Mouse (Mus musculus) lung, embryonic 14.5 days (tissue): Measurements from ENCODE around the gene Psmd14. TPM values are rescaled to one million over a fixed set of nuclear protein-coding genes. Genes with fewer than 3 reads are reported as not detected.

Experiments used
- ATAC-seq: fragments of 200-750 bp; cut with Nextera tagmentation; 2 replicates; pipeline ENCODE4 v1.8.0; 2017; ENCODE audit warnings: mild to moderate bottlenecking, moderate TSS enrichment, moderate library complexity; ENCODE audit not compliant: insufficient read depth
- DNase-seq: peaks from one replicate; pipeline ENCODE4 v3.0.0-alpha.2; 2015
- H3K27ac ChIP-seq: fragments of 300-500 bp; sonication (generic); 2 replicates; pipeline ENCODE4 v1.5.1; 2014; ENCODE audit warnings: low read depth, mild to moderate bottlenecking, moderate library complexity
- H3K27me3 ChIP-seq: fragments of 300-500 bp; sonication (generic); 2 replicates; pipeline ENCODE4 v1.6.1; 2014; ENCODE audit warnings: low read length, control low read depth; ENCODE audit not compliant: insufficient read depth
- H3K36me3 ChIP-seq: fragments of 300-500 bp; sonication (generic); 2 replicates; pipeline ENCODE4 v1.6.1; 2014; ENCODE audit warnings: control low read depth; ENCODE audit not compliant: insufficient read depth
- H3K4me1 ChIP-seq: fragments of 300-500 bp; sonication (generic); 2 replicates; pipeline ENCODE4 v1.6.1; 2014; ENCODE audit warnings: antibody characterized with exemption, control low read depth; ENCODE audit not compliant: insufficient read depth
- H3K4me2 ChIP-seq: fragments of 300-500 bp; sonication (generic); 2 replicates; pipeline ENCODE4 v1.6.1; 2014; ENCODE audit warnings: mild to moderate bottlenecking
- H3K4me3 ChIP-seq: fragments of 300-500 bp; sonication (generic); 2 replicates; pipeline ENCODE4 v1.5.1; 2014; ENCODE audit warnings: low read depth, low read length
- H3K9ac ChIP-seq: fragments of 300-500 bp; sonication (generic); 2 replicates; pipeline ENCODE4 v1.6.1; 2014
- H3K9me3 ChIP-seq: fragments of 300-500 bp; sonication (generic); 2 replicates; pipeline ENCODE4 v1.6.1; 2016; ENCODE audit warnings: low read depth, low read length, control low read depth
- CTCF ChIP-seq: IDR thresholded peaks from 2 replicates; pipeline ENCODE4 v1.5.1; 2016; ENCODE audit warnings: antibody characterized with exemption, low read depth
- WGBS: fragments of 180-500 bp; shearing (Covaris S2); extraction: QIAGEN DNeasy Blood & Tissue Kit; methylation state at CpG from one replicate; pipeline ENCODE4 v1.1.7; 2014; 5-methylcytosine and 5-hydroxymethylcytosine counted together
- polyA plus RNA-seq: library from polyadenylated mRNA; unstranded; fragments of >200 nt; fragmentation: Nextera tagmentation; extraction: Ambion mirVana; gene quantifications from 2 replicates; pipeline ENCODE4 v1.2.1, GENCODE M21; 2014

Gene Psmd14
- polyA plus RNA-seq, 1 experiment from 2014 or later, result 205 TPM

DNA sequence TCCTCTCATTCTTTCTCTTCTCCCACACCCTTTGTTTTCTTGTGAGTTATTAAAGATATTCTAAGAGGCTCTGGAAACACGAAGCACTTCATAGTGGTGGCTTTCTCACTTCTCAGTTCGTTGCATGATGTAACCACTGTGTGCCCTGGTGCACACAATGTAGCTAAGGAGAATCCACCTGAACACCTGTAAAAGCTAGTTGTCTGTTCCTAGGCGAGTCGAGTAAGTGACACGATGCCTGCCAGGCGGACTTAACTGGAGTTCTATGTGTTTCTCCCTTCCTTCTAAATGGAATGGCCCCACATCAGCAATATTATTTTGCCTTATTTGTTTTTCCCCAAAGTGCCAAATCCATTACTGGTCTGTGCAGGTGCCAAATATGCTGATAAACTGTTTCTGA lies 101.6 kb downstream of the Psmd14 start:
- H3K9ac ChIP-seq, result no peak overlapping the region
- H3K4me2 ChIP-seq, result no peak overlapping the region
- H3K4me1 ChIP-seq, result 0 out of 2 replicates have a peak, but pooled peaks cover 3% of the 10 kb centered on the region
- H3K36me3 ChIP-seq, result no peaks in the 10 kb centered on the region
- H3K27me3 ChIP-seq, result peaks cover 89% of the 10 kb centered on the region
- TF ChIP-seq CTCF, result no peak
- 15% methylated on average over 6 of the region's 6 CpGs for WGBS
- DNase-seq (no peak), ATAC-seq (no peak)
- H3K27ac ChIP-seq, result no peak overlapping the region
- H3K4me3 ChIP-seq, result no peak overlapping the region
- no peaks in the 10 kb centered on the region for H3K9me3 ChIP-seq

DNA sequence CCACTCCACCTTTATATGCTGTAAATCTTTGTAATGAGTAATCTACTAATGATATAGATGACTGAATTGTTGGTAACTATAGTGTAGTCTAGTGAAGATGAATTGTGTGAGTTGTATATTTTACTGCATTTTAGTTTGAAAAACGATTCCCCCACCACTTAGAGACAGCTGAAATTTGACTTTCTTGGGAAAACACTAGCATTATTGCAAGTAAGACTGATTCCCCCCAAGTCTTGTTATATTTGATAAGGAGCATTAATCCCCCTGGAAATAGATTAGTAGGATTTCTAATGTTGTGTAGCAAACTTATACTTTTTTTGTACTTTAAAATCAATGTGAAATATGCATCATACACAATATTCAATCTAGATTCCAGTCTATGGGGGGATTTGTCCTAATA lies 102.0 kb downstream of the Psmd14 start:
- H3K4me2 ChIP-seq, result no peak overlapping the region
- no peak for DNase-seq
- WGBS, result 14% methylated on average over 1 of the region's 1 CpGs
- H3K9me3 ChIP-seq, result no peaks in the 10 kb centered on the region
- no peaks in the 10 kb centered on the region for H3K36me3 ChIP-seq
- ATAC-seq, result no peak
- H3K27me3 ChIP-seq, result peaks cover 85% of the 10 kb centered on the region
- no peak overlapping the region for H3K9ac ChIP-seq
- TF ChIP-seq CTCF, result no peak
- H3K4me3 ChIP-seq, result no peak overlapping the region
- 0 out of 2 replicates have a peak, but pooled peaks cover 3% of the 10 kb centered on the region for H3K4me1 ChIP-seq
- no peak overlapping the region for H3K27ac ChIP-seq

DNA sequence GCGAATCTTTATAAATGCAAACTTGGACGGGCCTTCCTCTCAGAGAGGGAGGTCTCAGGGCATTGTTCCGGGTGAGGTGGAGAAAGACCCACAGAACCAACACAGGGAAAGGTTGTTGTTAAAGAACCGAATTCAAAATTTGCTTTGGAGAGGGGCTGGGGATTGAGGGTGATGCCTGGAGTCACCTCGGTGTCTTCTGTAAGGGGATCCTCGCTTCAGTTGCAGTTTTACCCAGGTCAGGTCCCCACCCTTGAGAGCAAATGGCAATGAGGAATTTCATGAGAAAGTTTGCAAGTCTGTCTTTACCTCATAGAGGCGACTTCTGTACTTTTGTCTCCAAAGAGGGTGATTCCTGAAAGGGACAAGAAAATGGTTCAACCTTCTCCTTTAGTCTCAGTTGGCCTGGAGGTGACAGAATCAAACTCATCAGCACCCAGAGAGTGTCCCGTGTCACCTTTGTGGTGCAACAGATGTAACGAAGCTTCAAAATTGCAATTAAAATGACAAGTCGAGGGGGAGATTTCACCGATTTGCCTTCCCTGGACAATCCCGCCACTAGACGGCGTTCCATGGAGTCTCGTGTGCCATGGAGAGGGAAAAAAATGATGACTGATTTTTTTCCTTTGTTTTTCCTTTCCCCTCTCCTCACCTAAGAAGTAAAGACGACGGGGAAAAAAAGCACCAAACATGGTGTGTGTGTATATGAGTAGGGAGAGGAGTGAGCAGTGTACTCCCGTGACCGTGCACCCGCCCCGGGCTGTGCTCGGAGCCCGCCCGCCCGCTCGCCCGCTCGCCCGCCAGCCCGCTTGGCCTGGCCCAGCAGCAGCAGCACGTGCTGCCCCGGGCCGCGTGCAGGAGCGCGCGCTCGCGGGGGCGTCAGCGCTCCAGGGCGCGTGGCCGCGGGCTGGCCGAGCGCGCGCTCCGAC lies 103.3 kb downstream of the Psmd14 start:
- peaks cover 80% of the 10 kb centered on the region for H3K27me3 ChIP-seq

DNA sequence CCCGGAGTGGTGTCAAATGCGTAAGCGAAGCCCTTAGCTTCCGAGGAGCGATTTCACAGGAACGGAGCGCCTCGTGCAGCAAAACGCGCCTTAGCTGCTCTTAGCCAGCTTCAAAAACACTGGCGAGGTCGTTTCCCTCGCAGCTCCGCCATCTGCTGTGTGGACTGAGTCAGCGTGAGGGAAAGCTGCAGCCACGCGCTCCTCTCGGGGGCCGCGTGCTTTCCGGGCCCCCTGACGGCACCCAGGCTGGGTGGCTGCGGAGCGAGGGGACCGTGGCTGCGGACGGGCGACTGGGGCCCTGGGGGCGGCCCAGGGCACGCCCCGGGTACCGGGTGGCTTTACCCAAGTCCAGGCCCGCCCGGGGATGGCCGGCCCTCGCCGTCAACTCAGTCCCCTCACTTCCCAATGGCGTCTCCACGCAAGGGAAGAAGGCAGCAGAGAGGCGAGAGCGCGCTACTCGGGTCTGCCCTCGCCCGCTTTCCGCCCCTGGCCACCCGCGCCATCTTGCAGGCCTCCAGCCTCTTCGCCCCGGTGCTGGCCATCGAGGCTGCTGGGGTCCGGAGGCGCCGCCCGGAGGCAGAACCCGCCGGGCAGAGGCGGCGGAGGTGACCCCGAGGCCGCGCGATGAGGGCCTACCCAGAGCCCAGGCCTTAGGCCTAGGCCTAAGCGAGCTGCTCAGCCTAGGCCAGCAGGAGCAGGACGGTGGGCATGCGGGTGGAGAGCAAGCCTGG lies 104.3 kb downstream of the Psmd14 start:
- no peak for TF ChIP-seq CTCF
- Histone ChIP-seq H3K27me3 (peaks cover 75% of the 10 kb centered on the region), H3K36me3 (no peaks in the 10 kb centered on the region), H3K9ac (peak overlapping the region; percentile 52), H3K4me1 (0 out of 2 replicates have a peak, but pooled peaks cover 3% of the 10 kb centered on the region), H3K27ac (no peak overlapping the region), H3K4me3 (peak overlapping the region; percentile 39), H3K9me3 (no peaks in the 10 kb centered on the region), H3K4me2 (peak overlapping the region; percentile 77)
- ATAC-seq (peak; percentile 42), DNase-seq (peak; percentile 79)
- WGBS, result 5% methylated on average over 63 of the region's 66 CpGs

More for the DNA sequence above, 103.3 kb downstream of the Psmd14 start:
- Histone ChIP-seq H3K4me1 (0 out of 2 replicates have a peak, but pooled peaks cover 3% of the 10 kb centered on the region), H3K9ac (peak overlapping the region; percentile 52), H3K27ac (no peak overlapping the region), H3K9me3 (no peaks in the 10 kb centered on the region), H3K36me3 (no peaks in the 10 kb centered on the region), H3K4me2 (peak overlapping the region; percentile 77), H3K4me3 (peak overlapping the region; percentile 39)
- ATAC-seq (peak; percentile 68), DNase-seq (peak; percentile 71)
- TF ChIP-seq CTCF, result peak; percentile 69
- WGBS, result 4% methylated on average over 44 of the region's 50 CpGs

DNA sequence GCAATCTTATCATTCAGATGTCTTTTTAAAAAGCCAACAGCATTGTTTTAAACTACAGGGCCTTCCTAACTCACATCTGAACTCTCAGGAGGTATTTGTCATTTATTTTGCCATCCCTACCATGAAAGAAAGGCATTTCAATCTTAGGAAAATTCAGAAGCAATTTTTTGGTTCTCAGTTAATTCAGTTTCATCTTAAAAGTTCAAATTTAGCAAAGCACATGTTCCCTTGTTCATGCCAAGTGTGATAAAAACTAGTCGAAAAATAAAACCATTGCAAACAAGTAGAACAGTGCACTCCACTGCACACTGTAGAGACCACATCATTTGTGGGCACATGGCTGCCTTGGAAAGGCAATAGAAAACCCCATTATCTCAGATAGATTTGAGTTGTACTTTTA lies 106.7 kb downstream of the Psmd14 start:
- Histone ChIP-seq H3K27ac (no peak overlapping the region), H3K9me3 (no peaks in the 10 kb centered on the region), H3K4me2 (no peak overlapping the region), H3K9ac (no peak overlapping the region), H3K27me3 (peaks cover 53% of the 10 kb centered on the region), H3K4me1 (0 out of 2 replicates have a peak, but pooled peaks cover 3% of the 10 kb centered on the region), H3K4me3 (no peak overlapping the region), H3K36me3 (no peaks in the 10 kb centered on the region)
- WGBS, result 75% methylated on average over 1 of the region's 1 CpGs
- TF ChIP-seq CTCF, result no peak
- no peak for ATAC-seq
- no peak for DNase-seq

DNA sequence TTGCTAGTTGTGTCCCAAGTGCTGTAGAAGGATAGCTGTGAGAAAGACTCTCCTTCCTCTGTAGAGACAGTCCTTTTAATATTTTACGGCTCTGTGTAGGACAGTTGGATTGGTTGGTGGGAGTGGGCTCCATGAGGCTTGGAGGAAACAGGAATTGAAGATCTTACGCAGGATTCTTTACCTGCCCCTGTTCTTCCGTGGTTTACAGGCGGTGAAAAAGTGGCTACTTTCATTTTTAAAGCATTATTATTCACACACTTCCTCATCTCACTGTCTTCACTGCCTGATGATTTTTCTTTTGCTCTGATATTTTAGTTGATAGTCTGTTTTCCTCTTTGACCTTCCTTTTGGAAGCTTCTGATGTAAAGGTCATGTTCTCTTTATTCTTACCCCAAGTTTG lies 108.7 kb downstream of the Psmd14 start:
- no peak for ATAC-seq
- Histone ChIP-seq H3K4me3 (no peak overlapping the region), H3K9ac (no peak overlapping the region), H3K36me3 (no peaks in the 10 kb centered on the region), H3K27me3 (peaks cover 35% of the 10 kb centered on the region; the same call in 1 of the 2 replicates), H3K9me3 (no peaks in the 10 kb centered on the region), H3K4me2 (no peak overlapping the region), H3K27ac (no peak overlapping the region), H3K4me1 (0 out of 2 replicates have a peak, but pooled peaks cover 3% of the 10 kb centered on the region)
- WGBS, result 77% methylated on average over 4 of the region's 4 CpGs
- no peak for TF ChIP-seq CTCF
- no peak for DNase-seq
